Mouse (Mus musculus) bone marrow macrophage, adult 2 months (primary cell): Measurements from ENCODE around the gene Rplp2.

ENCODE experiments used
- CTCF ChIP-seq: IDR thresholded peaks from 2 replicates; pipeline ENCODE4 v1.5.1; 2012; ENCODE audit warnings: low read depth, mild to moderate bottlenecking, low read length, moderate library complexity
- POLR2A ChIP-seq: IDR thresholded peaks from 2 replicates; pipeline ENCODE4 v1.6.1; 2012; ENCODE audit warnings: mild to moderate bottlenecking, low read depth, low read length, borderline replicate concordance

DNA sequence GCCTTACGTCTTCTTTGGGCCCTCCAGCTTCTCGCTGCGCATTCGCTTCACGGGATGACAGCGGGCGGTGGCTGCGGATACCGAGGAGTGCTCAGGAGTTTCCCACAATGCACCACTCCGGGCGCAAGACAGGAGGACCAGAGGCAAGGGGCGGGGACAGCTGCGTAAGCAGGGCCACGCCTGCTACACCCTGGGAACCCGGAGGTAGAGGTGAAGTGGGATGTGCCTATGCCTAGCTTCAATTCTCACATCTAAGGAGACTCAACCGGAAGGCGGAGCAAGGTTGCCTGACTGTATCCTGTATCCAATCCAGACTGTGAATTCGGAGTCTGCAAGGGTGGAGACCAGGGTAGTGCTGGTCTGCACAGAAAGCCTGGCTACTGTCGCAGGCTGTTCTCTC, 17.9 kb upstream of the Rplp2 start, which contains the start of gene Cend1:
- TF ChIP-seq POLR2A = no peak
- no peak for TF ChIP-seq CTCF
